Mouse (Mus musculus): Measurements from ENCODE around the gene Cd27. TPM values are rescaled to one million over a fixed set of nuclear protein-coding genes. Genes with fewer than 3 reads are reported as not detected.

Cd27 gene
- polyA plus RNA-seq, 2 experiments = 0.47 to 0.68 TPM

DNA sequence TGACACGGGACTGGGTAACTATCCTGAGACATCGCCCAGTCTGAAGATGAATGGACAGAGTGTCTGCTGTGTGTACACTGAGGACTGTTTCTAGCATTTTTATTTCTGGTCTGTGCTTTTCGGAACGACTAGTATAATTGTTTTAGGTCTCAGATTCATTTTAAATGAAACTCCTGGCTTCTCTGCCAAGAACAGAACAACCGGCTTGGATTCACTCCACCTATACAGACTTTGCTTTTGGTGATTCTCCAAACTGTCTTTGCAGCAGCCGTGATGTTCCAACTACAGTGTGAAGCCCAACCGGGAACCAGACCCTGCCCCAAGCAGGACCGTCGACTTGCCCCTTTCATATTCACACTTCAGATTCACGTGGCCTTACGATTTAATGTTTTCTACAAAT, 18.9 kb downstream of the Cd27 start:
- no peak for DNase-seq (ENCODE audit: low read depth in 3 of 3, low spot score in 3 of 3)
- Histone ChIP-seq H3K27me3 (ENCODE audit: control insufficient read depth, insufficient read depth, low read length) (peaks cover 4% of the 10 kb centered on the region), H3K27ac (no peak overlapping the region), H3K36me3 (replicated peaks; ENCODE audit: control insufficient read depth, insufficient read depth, low read depth) (no peaks in the 10 kb centered on the region), H3K4me3 (ENCODE audit: insufficient read depth in 1 of 2, low read depth in 2 of 2, low read length in 2 of 2) (no peak overlapping the region), H3K9ac (replicated peaks) (no peak overlapping the region), H3K4me2 (ENCODE audit: low read depth) (no peak overlapping the region), H3K9me3 (ENCODE audit: control insufficient read depth, low read length) (no peaks in the 10 kb centered on the region), H3K4me1 (replicated peaks; ENCODE audit: control insufficient read depth in 2 of 2, insufficient read depth in 2 of 2, low read length in 1 of 2) (peaks cover 0 to 1% of the 10 kb centered on the region in 2 experiments; a peak in 1 of 4 replicates)
- TF ChIP-seq EP300 (IDR thresholded peaks at IDR 0.05; ENCODE audit: low read depth) (no peak), CTCF (IDR thresholded peaks at IDR 0.05; ENCODE audit: low read depth) (no peak)
- WGBS (ENCODE audit: insufficient replicate concordance) = 79% methylated on average over 11 of the region's 11 CpGs
- no peak for ATAC-seq (ENCODE audit: insufficient read depth)

DNA sequence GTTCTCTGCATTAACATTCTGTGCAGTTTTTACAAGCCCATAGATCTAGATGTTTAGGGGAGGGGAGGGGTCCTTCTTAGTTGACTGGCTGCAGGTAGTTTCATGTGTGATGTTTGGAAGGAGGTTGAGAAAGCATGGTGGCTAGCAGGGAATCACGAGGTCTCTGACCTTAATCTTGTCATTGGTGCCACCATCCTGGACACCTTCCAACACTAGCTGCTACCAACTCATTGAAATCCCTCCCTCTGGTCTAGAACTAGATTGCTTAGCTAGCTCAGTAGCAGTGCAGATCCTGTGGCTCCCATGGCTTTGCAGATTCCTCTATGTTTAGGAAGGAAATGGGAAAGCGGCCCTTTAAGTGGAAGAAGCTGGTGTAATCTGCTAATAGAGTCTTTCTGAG, 19.9 kb downstream of the Cd27 start:
- Histone ChIP-seq H3K9me3 (ENCODE audit: control insufficient read depth, low read length) (no peaks in the 10 kb centered on the region), H3K9ac (replicated peaks) (no peak overlapping the region), H3K4me2 (ENCODE audit: low read depth) (peak overlapping the region; percentile 88; the same call in 1 of the 2 replicates), H3K27ac (no peak overlapping the region), H3K4me1 (replicated peaks; ENCODE audit: control insufficient read depth in 2 of 2, insufficient read depth in 2 of 2, low read length in 1 of 2) (peaks cover 0 to 1% of the 10 kb centered on the region in 2 experiments; a peak in 1 of 4 replicates), H3K36me3 (replicated peaks; ENCODE audit: control insufficient read depth, insufficient read depth, low read depth) (no peaks in the 10 kb centered on the region), H3K4me3 (ENCODE audit: insufficient read depth in 1 of 2, low read depth in 2 of 2, low read length in 2 of 2) (no peak overlapping the region; a peak in 1 of 4 replicates), H3K27me3 (ENCODE audit: control insufficient read depth, insufficient read depth, low read length) (peaks cover 4% of the 10 kb centered on the region)
- WGBS (ENCODE audit: insufficient replicate concordance) = 54% methylated on average over 2 of the region's 2 CpGs
- ATAC-seq (ENCODE audit: insufficient read depth) (no peak), DNase-seq (ENCODE audit: low read depth in 3 of 3, low spot score in 3 of 3) (no peak)
- no peak for TF ChIP-seq CTCF (IDR thresholded peaks at IDR 0.05; ENCODE audit: low read depth)
- no peak for TF ChIP-seq EP300 (IDR thresholded peaks at IDR 0.05; ENCODE audit: low read depth)

DNA sequence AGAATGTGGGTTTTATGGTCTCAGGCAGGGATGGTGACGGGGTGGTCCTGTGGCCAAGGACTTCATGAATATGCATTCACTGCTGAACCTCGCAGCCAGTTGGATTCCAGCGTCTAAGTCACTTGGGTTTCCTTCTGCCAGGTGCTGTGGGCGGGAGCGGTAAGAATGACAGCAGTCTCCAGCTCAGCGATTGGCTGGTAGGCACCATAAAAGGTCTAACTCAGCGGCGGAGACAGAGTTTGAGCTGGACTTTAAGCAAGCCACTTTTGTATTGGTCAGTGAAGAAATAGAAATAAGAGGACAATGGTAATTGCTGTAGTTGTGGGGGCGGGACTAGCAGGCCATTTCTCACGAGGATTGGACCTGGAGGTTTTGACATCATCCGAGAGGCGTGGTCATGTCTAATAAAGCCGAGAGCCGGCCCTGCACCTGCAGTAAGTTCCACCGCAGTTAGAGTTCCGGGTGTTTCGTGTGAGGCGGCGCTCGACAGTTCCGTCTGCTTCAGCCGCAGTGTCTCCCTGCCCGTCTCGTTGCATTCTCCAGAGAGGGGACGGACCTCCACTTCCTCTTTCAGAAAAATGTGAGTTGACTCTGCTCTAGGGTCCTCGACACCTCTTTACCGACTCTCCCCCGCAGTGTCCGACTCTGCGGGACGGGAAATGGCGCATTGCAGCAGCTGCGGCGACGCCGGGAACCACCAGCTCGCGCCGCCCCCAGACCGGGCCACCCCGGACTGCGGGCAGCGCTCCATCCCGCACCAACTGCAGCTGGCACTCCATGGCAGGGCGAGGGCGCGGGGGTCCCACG, 21.5 kb downstream of the Cd27 start, which contains the start of gene Vamp1:
TSS of gene Vamp1 (plus strand) at position 404 of the 807 bp plus-strand sequence.
- Histone ChIP-seq H3K4me2 (ENCODE audit: low read depth) (peak within 1 kb of the TSS; percentile 88), H3K36me3 (replicated peaks; ENCODE audit: control insufficient read depth, insufficient read depth, low read depth) (no peaks in the 10 kb centered on the region), H3K4me3 (ENCODE audit: insufficient read depth in 1 of 2, low read depth in 2 of 2, low read length in 2 of 2) (peak within 1 kb of the TSS; percentile 85 to 88), H3K4me1 (replicated peaks; ENCODE audit: control insufficient read depth in 2 of 2, insufficient read depth in 2 of 2, low read length in 1 of 2) (peaks cover 0 to 1% of the 10 kb centered on the region in 2 experiments; a peak in 1 of 4 replicates), H3K9me3 (ENCODE audit: control insufficient read depth, low read length) (no peaks in the 10 kb centered on the region), H3K27me3 (ENCODE audit: control insufficient read depth, insufficient read depth, low read length) (peaks cover 4% of the 10 kb centered on the region), H3K9ac (replicated peaks) (peak within 1 kb of the TSS; percentile 89), H3K27ac (peak within 1 kb of the TSS; percentile 15)
- peak; percentile 94 for ATAC-seq (ENCODE audit: insufficient read depth)
- DNase-seq (ENCODE audit: low read depth in 3 of 3, low spot score in 3 of 3) = peak; percentile 93 to 95 (median 93)
- TF ChIP-seq EP300 (IDR thresholded peaks at IDR 0.05; ENCODE audit: low read depth) = no peak
- no peak for TF ChIP-seq CTCF (IDR thresholded peaks at IDR 0.05; ENCODE audit: low read depth)
- under 1% methylated on average over 48 of the region's 48 CpGs for WGBS (ENCODE audit: insufficient replicate concordance)

DNA sequence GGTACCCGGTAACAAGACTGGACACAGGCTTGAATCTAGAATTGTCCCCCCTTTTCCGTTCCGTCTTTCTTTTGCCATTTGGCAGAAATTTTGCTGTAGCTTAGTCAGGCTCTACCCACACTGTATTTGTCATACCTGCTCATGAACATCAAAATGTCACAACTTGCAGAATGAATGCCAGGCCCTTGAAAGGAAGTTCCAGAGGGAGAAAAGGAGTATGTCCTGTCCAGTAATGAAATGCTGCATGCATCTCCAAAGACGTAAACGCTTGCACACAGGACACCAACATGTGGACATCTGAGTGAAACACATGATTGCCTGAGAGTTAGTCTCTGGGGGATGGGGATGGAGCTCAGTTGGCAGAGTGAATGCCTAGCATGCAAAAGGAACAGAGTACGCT, 23.1 kb downstream of the Cd27 start:
- H3K4me3 ChIP-seq (ENCODE audit: insufficient read depth in 1 of 2, low read depth in 2 of 2, low read length in 2 of 2) = no peak overlapping the region
- 71% methylated on average over 6 of the region's 6 CpGs for whole genome bisulfite sequencing (ENCODE audit: insufficient replicate concordance)
- H3K36me3 ChIP-seq (replicated peaks; ENCODE audit: control insufficient read depth, insufficient read depth, low read depth) = no peaks in the 10 kb centered on the region
- TF ChIP-seq EP300 (IDR thresholded peaks at IDR 0.05; ENCODE audit: low read depth) (no peak), CTCF (IDR thresholded peaks at IDR 0.05; ENCODE audit: low read depth) (no peak)
- H3K9me3 ChIP-seq (ENCODE audit: control insufficient read depth, low read length) = no peaks in the 10 kb centered on the region
- ATAC-seq (ENCODE audit: insufficient read depth) (no peak), DNase-seq (ENCODE audit: low read depth in 3 of 3, low spot score in 3 of 3) (no peak)
- H3K9ac ChIP-seq (replicated peaks) = no peak overlapping the region
- H3K4me2 ChIP-seq (ENCODE audit: low read depth) = no peak overlapping the region
- H3K27me3 ChIP-seq (ENCODE audit: control insufficient read depth, insufficient read depth, low read length) = peaks cover 4% of the 10 kb centered on the region
- H3K4me1 ChIP-seq (replicated peaks; ENCODE audit: control insufficient read depth in 2 of 2, insufficient read depth in 2 of 2, low read length in 1 of 2) = peaks cover 0 to 1% of the 10 kb centered on the region in 2 experiments; a peak in 1 of 4 replicates
- no peak overlapping the region for H3K27ac ChIP-seq

DNA sequence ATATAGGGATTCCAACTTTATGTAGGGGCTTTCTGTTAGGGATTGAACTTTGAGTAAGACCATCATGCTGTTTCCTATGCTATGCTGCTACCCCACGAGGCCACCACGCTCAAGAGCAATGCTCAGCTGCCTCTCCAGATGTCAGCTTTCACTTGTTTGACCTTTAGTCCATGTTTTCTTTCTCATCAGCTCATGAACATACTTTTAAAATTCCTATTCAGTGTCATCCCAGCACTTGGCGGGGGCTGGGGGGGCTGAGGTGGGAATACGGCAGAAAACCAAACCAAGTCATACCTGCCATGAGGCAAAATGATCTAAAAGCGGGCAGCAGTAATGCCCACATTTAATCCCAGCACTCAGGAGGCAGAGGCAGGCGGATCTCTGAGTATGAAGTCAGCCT, 23.7 kb downstream of the Cd27 start:
- Histone ChIP-seq H3K36me3 (replicated peaks; ENCODE audit: control insufficient read depth, insufficient read depth, low read depth) (no peaks in the 10 kb centered on the region), H3K27me3 (ENCODE audit: control insufficient read depth, insufficient read depth, low read length) (peaks cover 4% of the 10 kb centered on the region), H3K9ac (replicated peaks) (no peak overlapping the region), H3K4me2 (ENCODE audit: low read depth) (no peak overlapping the region), H3K4me1 (replicated peaks; ENCODE audit: control insufficient read depth in 2 of 2, insufficient read depth in 2 of 2, low read length in 1 of 2) (peaks cover 0 to 1% of the 10 kb centered on the region in 2 experiments; a peak in 1 of 4 replicates), H3K9me3 (ENCODE audit: control insufficient read depth, low read length) (no peaks in the 10 kb centered on the region), H3K27ac (no peak overlapping the region), H3K4me3 (ENCODE audit: insufficient read depth in 1 of 2, low read depth in 2 of 2, low read length in 2 of 2) (no peak overlapping the region)
- no peak for ATAC-seq (ENCODE audit: insufficient read depth)
- TF ChIP-seq EP300 (IDR thresholded peaks at IDR 0.05; ENCODE audit: low read depth) (no peak), CTCF (IDR thresholded peaks at IDR 0.05; ENCODE audit: low read depth) (no peak)
- 50% methylated on average over 6 of the region's 6 CpGs for WGBS (ENCODE audit: insufficient replicate concordance)
- no peak for DNase-seq (ENCODE audit: low read depth in 3 of 3, low spot score in 3 of 3)

All from liver, embryonic 14.5 days (tissue).